Mouse (Mus musculus) erythroid progenitor cell, adult 5-6 weeks (primary cell): Measurements from ENCODE around the gene Hspbap1. TPM values are rescaled to one million over a fixed set of nuclear protein-coding genes. Genes with fewer than 3 reads are reported as not detected.

Experiments used
- ATAC-seq: replicated peaks from 2 replicates; pipeline ENCODE4 v1.8.0; 2016; ENCODE audit warnings: moderate number of reproducible peaks, mild to moderate bottlenecking, moderate TSS enrichment, inconsistent platforms; ENCODE audit not compliant: poor library complexity, low FRiP score, severe bottlenecking
- total RNA-seq, 2 experiments: library from RNA; stranded (forward) in 1 of 2; stranded (reverse) in 1 of 2; fragments of 150-400 nt in 1 of 2; fragments of 186-747, 209-891 nt in 1 of 2; gene quantifications; 2 replicates each; pipeline versions ENCODE4 v1.2.3 to v1.2.4; 2015 to 2017; ENCODE audit warnings: low replicate concordance in 2 of 2

Gene Hspbap1
- 18.0 and 28.8 TPM in 2 replicates for total RNA-seq (2015; ENCODE audit: low replicate concordance)
- total RNA-seq (2017; ENCODE audit: low replicate concordance), result 12.9 and 24.9 TPM in 2 replicates

DNA sequence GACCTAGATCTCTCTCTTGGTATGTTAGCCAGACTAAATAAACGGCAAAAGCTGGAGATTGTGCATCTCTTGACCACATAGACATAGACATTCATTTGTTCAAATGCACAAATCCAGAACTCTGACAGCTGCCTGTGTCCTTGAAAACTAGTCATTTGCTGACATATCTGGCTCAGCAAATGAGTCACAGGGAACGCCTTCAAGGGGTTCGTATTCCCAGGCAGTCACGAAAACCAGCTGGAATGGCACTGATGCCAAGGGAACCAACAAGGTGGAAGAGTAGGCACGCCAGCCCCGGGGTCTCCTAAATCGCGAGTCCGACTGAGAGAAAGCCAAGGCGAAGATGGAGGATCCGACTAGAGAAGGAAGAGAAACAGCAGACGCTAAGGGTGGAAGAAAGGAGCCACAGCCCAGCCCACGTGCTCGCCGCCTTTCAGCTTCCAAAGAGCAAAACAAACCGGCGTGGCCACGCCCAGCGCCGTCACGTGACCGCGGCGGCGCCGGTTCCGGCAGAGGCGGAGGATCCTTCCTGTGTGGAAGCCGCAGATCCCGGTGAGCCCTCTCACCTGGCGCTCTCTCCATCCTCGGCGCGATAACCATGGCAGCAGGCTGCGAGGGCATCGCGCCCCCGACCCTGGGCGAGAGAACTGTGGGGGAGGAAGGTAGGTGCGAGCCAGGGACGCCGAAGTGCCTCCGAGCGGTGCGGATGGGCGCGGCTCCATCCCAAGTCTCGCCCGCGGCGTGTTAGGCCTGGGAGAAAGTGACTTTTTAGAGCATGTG is at the start of gene Hspbap1:
Gene Hspbap1, plus strand, starts transcription at position 498 of the 780 bp plus-strand sequence.
- ATAC-seq, result peak; percentile 86

DNA sequence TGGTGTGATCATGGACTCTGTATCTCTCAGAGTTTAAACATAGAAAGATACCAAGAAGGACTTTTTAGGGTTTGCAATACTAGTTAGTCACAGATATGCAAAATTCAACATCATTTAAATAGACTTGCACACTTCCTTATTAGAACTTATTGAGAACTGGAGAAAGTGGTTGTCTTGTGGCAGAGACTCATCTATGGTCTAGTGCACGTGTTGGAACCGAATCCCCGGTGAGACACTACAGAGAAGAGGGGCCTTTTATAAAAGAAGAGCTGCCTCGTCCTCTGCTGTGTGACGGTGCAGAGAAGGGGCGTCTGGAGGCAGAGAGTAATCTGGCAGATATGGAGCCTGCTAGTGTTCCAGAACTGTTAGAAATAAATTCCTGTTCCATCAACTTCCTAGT is 45.6 kb upstream of the Hspbap1 start:
- ATAC-seq, result no peak

DNA sequence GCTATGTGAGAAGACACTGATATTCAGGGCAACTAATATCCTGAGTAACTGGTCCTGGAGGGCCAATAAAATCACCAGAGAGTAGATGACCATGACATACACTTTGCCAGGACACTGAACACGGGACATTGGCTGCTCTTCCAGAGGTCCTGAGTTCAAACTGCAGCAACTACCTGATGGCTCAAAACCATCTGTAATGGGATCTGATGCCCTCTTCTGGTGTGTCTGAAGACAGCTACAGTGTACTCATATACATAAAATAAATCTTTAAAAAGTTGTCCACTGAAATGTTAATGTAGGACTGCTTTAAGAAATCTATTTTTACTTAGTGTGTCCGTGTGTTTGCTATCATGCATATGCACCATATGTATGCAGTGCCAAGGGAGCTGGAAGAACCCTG is 43.6 kb upstream of the Hspbap1 start:
- ATAC-seq, result no peak

DNA sequence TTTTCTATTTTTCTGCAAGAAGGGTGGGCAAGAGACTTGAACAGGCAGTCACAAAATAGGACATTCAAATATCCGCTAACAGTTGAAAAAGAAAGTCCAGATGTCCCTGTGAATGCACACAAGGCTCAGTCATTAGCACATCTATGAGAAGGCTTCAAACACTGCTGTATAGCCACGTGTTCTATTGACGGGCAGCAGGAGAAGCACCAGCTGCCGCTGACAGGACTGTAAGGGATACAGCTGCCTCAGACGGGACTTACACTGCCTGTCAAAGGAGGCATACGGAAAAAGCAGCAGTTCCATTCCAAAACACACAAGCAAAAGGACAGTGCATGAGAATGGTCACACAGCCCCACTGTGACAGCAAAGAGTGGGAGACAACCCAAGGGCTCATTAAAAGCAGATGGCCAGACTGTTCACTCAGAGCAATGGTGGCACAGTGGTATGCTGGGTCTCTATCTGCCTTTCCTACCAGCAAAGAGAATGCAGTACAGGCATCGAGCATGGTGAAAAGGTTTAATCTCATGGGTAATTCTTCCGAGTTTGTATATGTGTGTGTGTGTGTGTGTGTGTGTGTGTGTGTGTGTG is 40.9 kb upstream of the Hspbap1 start:
- ATAC-seq, result no peak

DNA sequence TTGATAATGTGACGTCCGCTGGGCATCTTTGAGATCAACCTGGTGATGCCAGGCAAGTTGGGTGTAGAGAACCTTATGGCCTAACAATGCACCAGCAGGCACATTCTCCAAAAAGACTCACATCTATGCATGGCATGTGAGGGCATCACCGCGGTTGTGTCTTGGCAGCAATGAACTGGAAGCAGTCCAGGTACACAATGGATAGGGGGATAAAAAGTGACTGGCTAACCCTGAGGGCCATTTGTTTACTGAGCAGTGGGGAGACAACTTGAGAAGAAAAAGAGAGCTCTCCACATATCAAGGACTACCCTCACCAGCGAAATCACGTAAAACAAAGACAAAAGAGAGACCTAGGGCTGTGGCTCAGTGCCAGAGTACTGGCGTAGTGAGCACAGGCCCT is 38.1 kb upstream of the Hspbap1 start:
- no peak for ATAC-seq

DNA sequence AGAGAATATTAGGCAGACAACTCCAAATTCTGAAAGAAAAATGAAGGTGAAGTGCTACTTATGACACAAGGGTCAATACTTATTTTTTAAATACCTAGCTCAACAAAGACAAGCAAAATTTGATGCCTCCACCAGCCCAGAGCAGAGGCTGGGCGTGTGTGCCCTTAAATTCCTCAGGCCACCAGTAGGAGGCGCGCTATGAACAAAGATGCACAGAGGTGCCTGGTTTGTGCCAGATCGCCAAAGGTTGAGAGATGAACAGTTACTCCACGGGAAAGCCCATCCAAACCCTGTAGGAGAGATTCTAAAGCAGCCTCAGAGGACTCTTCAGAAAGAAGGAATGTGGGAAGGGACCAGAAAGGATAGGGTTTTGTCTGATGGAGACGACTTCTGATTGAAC is 36.1 kb upstream of the Hspbap1 start:
- peak; percentile 88 for ATAC-seq

DNA sequence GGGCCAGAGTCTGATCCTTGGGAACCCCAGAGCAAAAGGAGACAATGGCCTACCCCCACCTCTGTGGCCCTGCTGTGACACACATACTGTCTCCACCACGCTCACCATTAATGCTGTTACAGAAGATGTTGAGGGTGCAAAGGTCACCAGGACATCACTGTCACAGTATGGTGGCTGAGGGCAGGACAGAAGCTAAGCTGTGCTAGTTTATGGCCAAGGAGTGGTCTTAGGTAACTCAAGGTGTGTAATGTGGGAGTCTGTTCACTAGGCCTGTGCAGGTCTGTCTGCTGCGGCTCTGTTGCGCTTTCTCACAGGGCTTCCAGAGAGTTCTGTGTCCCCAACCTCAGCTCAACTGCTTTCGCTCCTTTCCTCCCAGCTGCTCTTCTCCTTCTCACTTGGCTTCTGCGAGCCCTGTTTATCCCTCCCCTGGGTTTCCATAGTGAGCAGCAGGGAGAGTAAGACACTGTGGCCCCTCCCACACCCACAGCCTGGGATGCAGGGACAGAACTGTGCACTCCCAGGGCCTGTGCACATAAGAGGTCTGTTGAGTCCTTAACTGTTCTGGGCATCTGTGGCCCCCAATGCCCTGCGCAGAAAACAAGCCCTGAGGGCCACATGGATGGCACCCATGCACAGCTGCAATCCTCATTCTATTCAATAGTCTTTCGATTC is 31.9 kb upstream of the Hspbap1 start:
- no peak for ATAC-seq

DNA sequence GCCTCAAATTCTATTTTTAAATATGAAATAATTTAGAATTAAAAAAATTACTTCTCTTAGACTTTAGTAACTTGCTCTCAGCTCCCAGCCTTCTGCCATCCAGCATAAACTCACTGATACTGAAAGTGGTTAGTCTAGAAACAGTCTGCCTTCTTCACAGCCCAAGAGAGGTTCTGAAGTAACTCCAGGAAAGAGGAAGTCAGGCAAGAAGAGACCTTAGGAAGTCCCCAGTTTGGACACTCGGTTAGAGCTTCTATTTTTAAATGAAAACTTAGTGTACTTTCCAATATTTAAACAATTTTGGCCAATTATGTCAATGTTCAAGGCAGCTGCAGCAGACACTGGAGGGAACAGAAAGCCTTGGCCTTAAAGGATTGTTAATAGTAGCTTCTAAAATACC is 30.6 kb upstream of the Hspbap1 start:
- ATAC-seq, result no peak

DNA sequence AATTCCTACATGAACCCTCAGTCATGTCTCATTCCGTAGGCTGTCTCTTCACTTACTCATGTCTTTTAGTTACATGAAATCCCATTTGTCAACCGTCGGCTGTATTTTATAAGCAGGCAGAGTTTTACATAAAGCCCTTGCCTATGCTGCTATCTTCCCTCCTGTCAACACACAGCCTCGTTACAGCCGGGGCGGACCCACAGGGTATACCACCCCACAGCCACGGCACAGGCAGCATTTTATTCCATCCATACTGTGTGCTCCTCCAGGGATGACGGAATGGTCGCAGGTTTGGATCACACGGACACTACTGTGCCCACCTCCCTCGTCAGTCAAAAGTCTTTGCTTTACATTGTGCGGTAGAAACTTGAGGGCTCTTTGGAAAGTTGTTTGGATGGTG is 29.8 kb upstream of the Hspbap1 start:
- ATAC-seq, result no peak

DNA sequence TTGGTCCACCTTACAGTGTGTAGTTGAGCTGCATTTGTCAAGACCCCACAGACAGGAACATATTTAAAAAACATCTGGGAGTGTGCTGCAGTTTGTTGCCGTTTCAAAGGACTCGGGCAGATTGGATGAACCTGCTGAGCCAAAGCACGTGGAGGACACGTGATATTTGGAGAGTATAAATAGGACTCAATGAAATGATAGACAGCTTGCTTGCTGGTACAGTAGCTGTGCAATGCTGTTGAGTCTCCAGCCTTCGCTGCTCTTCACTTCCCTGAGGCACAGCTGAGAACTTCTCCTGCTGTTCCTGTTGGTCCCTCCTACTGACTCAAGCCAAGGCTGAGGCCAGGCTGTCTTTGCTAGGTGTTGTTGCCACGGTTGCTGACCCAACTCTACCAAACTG is 29.2 kb upstream of the Hspbap1 start:
- ATAC-seq, result no peak

DNA sequence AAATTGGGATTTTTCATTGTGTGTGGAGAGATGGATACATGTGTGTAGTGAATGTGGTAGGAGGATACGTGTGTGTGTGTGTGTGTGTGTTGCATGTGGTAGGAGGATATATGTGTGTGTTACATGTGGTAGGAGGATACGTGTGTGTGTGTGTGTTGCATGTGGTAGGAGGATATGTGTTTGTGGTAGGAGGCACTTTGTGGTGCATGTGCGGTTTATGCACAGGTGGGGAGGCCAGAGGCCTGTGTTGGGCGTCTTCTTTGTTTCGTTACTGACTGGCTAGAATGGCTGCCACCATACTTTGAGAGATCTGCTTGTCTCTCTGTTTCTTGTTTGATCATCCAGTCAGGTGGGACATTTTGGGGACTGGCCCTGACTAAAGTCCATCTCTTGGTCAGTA is 28.6 kb upstream of the Hspbap1 start:
- ATAC-seq, result no peak

DNA sequence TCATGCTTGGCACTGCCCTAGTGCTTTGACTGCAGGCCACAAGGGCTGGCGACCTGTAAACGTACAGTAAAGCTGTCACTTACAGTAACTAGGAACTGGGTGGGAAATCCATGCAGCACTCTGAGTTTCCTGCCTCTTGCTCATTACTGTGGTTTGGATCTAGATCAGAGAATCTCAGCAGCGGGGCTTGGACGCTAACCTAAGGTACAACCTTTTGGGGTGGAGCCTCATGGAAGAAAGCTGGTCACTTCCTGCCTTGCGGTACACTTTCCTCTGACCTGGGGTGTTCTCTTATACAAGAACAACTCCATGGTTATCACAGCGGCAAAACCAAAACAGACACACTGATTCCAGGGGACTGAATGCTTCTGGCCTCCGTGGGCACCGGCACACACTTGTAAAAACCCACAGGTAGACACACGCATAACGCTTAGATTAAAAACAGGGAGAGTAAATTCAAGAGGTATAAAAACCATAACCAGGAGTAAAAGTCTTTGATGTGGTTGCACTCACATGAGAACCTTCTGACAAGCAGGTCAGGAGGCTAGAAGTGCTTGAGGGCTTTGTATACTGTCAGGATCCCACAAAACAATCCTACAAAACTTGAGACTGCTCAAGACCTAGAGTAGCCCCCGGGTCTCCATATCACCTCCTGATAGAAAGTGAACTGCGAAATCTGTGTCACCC is 27.8 kb upstream of the Hspbap1 start:
- ATAC-seq, result no peak

DNA sequence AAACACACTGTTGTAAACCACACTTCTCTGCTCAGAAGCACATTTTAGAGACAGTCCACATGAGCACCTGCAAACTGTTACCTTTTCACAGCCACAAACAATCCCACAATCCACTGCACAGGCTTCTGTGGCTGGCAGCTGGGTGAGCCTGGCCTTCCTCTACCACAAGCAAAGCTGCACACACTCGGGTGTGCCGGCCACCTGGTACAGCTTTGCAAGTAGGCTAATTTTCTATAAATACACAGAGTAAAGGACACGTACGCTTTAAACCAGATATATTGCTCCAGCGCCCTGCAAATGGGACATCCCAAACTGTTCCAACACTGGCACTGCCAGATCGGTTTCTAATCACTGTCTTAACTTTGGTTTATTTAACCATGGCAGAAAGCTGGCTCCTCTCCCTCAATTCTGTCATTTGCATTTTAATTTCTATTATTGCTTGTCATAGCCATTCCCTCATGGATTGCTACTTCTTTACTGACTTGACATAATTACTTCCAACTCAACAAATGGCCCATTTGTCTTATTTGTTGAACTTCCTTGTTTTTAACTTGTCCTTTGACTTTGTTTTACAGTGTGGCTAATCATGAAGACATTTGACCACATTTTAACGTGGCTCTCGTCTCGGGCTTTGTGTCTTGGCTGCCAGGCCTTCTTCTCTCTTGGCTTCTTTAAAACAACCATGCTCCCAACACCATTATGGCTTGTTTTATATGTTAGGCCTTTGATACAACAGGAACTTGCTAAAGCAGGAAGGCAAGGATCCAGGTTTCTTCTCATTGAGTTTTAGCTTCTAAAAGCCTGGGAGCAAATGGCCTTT is 22.5 kb upstream of the Hspbap1 start:
- ATAC-seq, result no peak

DNA sequence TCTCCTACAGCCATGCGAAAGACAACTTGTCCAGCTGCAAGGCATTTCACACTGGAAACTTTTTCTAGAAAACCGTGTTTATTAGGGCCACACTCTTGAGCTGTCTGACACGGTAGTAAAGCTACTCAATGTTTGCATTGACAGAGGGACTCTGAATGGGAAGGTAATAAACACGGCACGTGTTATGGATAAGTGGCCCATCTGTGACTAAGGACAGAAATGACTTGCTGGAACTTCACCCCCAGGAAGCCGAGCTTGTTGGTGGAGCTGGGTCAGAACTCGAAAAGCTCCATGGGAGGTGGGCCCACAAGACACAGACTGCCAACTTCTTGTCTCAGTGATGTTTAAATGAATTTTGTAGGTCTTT is 22.0 kb upstream of the Hspbap1 start:
- ATAC-seq, result no peak

DNA sequence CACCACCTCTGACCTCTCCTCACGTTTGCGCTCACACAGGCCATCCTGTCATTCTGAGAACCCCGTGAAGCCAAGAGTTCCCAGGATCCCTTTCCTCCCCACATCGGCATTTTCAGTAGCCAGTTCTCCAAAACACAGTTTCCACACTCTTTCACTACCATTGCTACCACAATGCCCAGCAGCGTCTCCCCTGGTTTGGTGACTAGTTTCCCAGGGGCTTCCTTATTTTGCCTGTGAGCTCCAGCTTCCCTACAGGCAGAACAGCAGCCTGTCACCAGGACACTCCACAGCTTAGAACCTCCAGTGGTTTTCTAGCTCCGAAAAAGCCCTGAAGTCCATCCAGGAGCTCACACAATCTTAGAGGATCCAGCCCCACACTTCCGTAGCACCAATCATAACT is 20.8 kb upstream of the Hspbap1 start:
- ATAC-seq, result no peak

DNA sequence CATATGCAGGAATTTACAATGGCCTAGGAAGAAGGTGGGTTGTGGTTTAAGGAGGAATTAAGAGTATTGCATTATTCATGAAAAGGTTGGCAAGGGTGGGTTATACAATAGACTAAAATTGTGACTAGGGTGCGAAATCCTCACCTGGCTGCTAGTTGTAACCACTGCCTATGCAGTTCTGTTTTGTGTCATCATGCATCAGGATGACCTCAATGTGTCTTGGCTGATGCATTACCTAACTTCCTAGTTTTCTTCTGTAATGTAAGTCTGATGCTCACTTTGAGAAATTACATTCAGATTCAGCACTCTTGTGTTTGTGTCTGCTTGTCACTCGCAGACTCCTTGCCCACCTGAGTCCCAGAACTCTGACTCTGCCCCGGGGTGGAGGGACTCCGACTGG is 18.3 kb upstream of the Hspbap1 start:
- ATAC-seq, result no peak

DNA sequence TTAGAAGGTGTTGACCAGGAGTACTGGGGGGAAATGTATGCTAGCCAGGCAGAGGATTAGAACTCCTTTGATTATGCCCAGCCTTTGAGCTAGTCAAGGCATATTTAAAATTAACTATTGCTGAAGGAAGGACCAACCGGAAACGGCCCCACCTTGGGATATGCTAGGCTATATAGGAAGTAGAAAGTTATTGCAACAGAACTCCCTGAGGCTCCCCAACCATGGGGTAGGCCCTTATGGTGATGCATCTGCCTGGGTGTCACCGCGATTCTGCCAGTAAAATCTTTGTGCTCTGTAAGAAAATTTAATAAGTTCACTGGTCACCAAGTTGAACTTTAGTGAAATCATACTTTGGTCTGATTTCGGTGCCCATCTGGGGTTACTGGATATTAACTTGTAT is 16.2 kb upstream of the Hspbap1 start:
- no peak for ATAC-seq

DNA sequence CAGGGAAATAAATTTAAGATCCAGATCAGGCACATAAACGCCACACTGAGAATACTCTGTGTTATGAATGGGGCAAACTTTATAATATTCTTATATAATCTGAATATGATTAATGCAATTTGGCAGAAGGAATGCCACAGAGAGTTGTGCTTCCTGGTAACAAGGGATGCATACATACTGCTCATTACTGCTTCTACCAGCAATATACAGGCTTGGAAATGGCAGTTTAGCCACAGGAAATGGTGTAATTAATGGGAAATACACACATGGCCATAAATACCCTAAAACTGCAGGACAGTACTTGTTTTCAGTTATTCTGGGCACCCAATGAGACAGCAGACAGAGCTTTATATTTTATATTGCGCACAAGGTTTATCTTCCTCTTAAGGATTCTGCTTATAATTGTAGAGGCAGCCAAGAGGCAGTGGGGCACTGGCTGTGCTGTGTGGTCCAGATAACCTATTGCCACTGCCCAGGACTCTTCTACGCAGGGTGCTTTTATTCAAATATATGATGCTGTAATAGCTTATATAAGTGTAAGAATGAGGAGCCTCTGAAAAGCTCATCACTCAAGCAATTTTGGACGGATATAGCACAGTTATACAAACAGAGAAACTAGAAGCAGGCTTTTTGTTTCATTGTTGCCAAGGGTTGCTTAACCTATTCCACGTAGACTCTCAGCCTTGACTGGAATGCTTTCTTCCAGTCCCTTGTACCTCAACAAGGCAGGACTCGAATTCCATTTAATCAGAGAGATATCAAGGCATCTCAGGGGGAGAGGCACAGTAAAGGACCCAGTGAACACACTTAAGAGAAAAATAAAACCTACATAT is 14.5 kb upstream of the Hspbap1 start:
- peak; percentile 93 for ATAC-seq

DNA sequence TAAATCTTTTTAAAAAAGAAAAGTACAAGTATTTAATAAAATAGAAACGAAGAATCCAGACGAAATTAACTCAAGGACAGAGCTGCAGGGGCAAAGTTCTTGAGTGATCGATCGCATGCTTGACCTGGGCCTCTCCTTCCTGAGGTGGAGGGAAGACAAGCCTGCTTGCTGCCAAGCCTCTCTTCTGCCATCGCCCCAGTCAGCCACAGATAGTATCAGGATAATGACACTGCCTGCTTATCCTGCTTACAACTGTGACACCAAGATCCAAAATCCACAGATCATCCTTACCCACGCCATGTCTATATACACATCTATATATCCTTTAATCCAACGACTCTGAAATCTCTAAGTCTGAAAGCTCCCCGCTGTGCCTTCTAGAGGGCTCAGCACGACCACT is 13.5 kb upstream of the Hspbap1 start:
- no peak for ATAC-seq
